Mouse (Mus musculus) midbrain, postnatal 0 days (tissue): ENCODE measurements at regions not wholly inside any gene's neighbourhood (a gene's known extent, or its start where the extent isn't known, plus 50 kb on each side); places are given as distances from the start of the nearest gene placed in this dataset.

Experiments
- ATAC-seq: fragments of 200-750 bp; cut with Nextera tagmentation; 2 replicates; pipeline ENCODE4 v1.8.0; 2017; ENCODE audit warnings: moderate number of reproducible peaks, mild to moderate bottlenecking, moderate TSS enrichment, moderate library complexity; ENCODE audit not compliant: low FRiP score
- DNase-seq: peaks from one replicate; pipeline ENCODE4 v3.0.0-alpha.2; 2015; ENCODE audit warnings: low spot score
- H3K27ac ChIP-seq: fragments of 300-500 bp; sonication (generic); 2 replicates; pipeline ENCODE4 v1.5.1; 2014; ENCODE audit warnings: low read depth, mild to moderate bottlenecking, low read length, mixed read lengths
- H3K27me3 ChIP-seq: fragments of 300-500 bp; sonication (generic); 2 replicates; pipeline ENCODE4 v1.6.1; 2014; ENCODE audit warnings: low read length, control low read depth, mixed read lengths; ENCODE audit not compliant: insufficient read depth
- H3K36me3 ChIP-seq: fragments of 300-500 bp; sonication (generic); 2 replicates; pipeline ENCODE4 v1.6.1; 2014; ENCODE audit warnings: low read length, control low read depth, mixed read lengths; ENCODE audit not compliant: insufficient read depth
- H3K4me1 ChIP-seq: fragments of 300-500 bp; sonication (generic); 2 replicates; pipeline ENCODE4 v1.6.1; 2014; ENCODE audit warnings: mild to moderate bottlenecking, control low read depth, antibody characterized with exemption, low read length, mixed read lengths; ENCODE audit not compliant: insufficient read depth
- H3K4me2 ChIP-seq: fragments of 300-500 bp; sonication (generic); 2 replicates; pipeline ENCODE4 v1.6.1; 2014; ENCODE audit warnings: low read depth, mild to moderate bottlenecking, low read length, mixed read lengths; ENCODE audit not compliant: poor library complexity, severe bottlenecking
- H3K4me3 ChIP-seq: fragments of 300-500 bp; sonication (generic); 2 replicates; pipeline ENCODE4 v1.5.1; 2014; ENCODE audit warnings: low read depth, mild to moderate bottlenecking, low read length, moderate library complexity
- H3K9ac ChIP-seq: fragments of 300-500 bp; sonication (generic); replicated peaks from 2 replicates; pipeline ENCODE4 v1.6.1; 2014; ENCODE audit warnings: mild to moderate bottlenecking, low read length, moderate library complexity, mixed read lengths; ENCODE audit not compliant: poor library complexity, severe bottlenecking
- H3K9me3 ChIP-seq: fragments of 300-500 bp; sonication (generic); 2 replicates; pipeline ENCODE4 v1.6.1; 2016; ENCODE audit warnings: low read length, control low read depth
- CTCF ChIP-seq: IDR thresholded peaks from 2 replicates; pipeline ENCODE4 v1.5.1; 2016; ENCODE audit warnings: antibody characterized with exemption, mild to moderate bottlenecking
- WGBS: fragments of 180-500 bp; shearing (Covaris S2); extraction: QIAGEN DNeasy Blood & Tissue Kit; methylation state at CpG from one replicate; pipeline ENCODE4 v1.1.7; 2014; 5-methylcytosine and 5-hydroxymethylcytosine counted together

GRCm38 (mm10) chr2:128217784-128218467 lies 92.1 kb downstream of the Bcl2l11 start:
- Histone ChIP-seq H3K9ac (no peak overlapping the region), H3K4me1 (no peaks in the 10 kb centered on the region), H3K27ac (no peak overlapping the region), H3K4me3 (no peak overlapping the region), H3K36me3 (no peaks in the 10 kb centered on the region), H3K4me2 (no peak overlapping the region), H3K27me3 (no peaks in the 10 kb centered on the region), H3K9me3 (no peaks in the 10 kb centered on the region)
- ATAC-seq (no peak), DNase-seq (no peak)
- 66% methylated on average over 7 of the region's 7 CpGs for WGBS
- TF ChIP-seq CTCF = no peak

- ATAC-seq = no peak
- no peak overlapping the region for H3K27ac ChIP-seq
These were observed 93.1 kb downstream of the Bcl2l11 start for GRCm38 (mm10) chr2:128218961-128219360.

GRCm38 (mm10) chr2:128221055-128221454 lies 95.2 kb downstream of the Bcl2l11 start:
- 60% methylated on average over 1 of the region's 1 CpGs for WGBS
- Histone ChIP-seq H3K36me3 (no peaks in the 10 kb centered on the region), H3K4me2 (no peak overlapping the region), H3K27me3 (no peaks in the 10 kb centered on the region), H3K27ac (no peak overlapping the region), H3K9me3 (no peaks in the 10 kb centered on the region), H3K4me1 (no peaks in the 10 kb centered on the region), H3K4me3 (no peak overlapping the region), H3K9ac (no peak overlapping the region)
- TF ChIP-seq CTCF = no peak
- ATAC-seq (no peak), DNase-seq (no peak)

More at GRCm38 (mm10) chr2:128218961-128219360, 93.1 kb downstream of the Bcl2l11 start:
- Histone ChIP-seq H3K4me1 (no peaks in the 10 kb centered on the region), H3K4me2 (no peak overlapping the region), H3K27me3 (no peaks in the 10 kb centered on the region), H3K9ac (no peak overlapping the region), H3K9me3 (no peaks in the 10 kb centered on the region), H3K4me3 (no peak overlapping the region), H3K36me3 (no peaks in the 10 kb centered on the region)
- 83% methylated on average over 4 of the region's 4 CpGs for WGBS
- no peak for DNase-seq
- no peak for TF ChIP-seq CTCF

GRCm38 (mm10) chr2:128221657-128222056 lies 95.8 kb downstream of the Bcl2l11 start:
- no peak overlapping the region for H3K9ac ChIP-seq
- no peaks in the 10 kb centered on the region for H3K9me3 ChIP-seq
- H3K27ac ChIP-seq = no peak overlapping the region
- H3K4me2 ChIP-seq = no peak overlapping the region
- no peak for TF ChIP-seq CTCF
- no peaks in the 10 kb centered on the region for H3K4me1 ChIP-seq
- H3K36me3 ChIP-seq = no peaks in the 10 kb centered on the region
- H3K27me3 ChIP-seq = no peaks in the 10 kb centered on the region
- ATAC-seq = no peak
- no peak overlapping the region for H3K4me3 ChIP-seq
- DNase-seq = no peak
- 91% methylated on average over 4 of the region's 4 CpGs for WGBS

- TF ChIP-seq CTCF = no peak
- DNase-seq (no peak), ATAC-seq (no peak)
- no peak overlapping the region for H3K4me2 ChIP-seq
- H3K36me3 ChIP-seq = no peaks in the 10 kb centered on the region
- H3K9ac ChIP-seq = no peak overlapping the region
- H3K27me3 ChIP-seq = no peaks in the 10 kb centered on the region
- WGBS = 94% methylated on average over 9 of the region's 9 CpGs
- no peaks in the 10 kb centered on the region for H3K4me1 ChIP-seq
- no peaks in the 10 kb centered on the region for H3K9me3 ChIP-seq
- no peak overlapping the region for H3K4me3 ChIP-seq
- no peak overlapping the region for H3K27ac ChIP-seq
These were observed 100.7 kb downstream of the Bcl2l11 start for GRCm38 (mm10) chr2:128226465-128227047.

- no peak for DNase-seq
- TF ChIP-seq CTCF = no peak
These were observed 103.9 kb downstream of the Bcl2l11 start for GRCm38 (mm10) chr2:128229730-128230129.

More at GRCm38 (mm10) chr2:128229730-128230129, 103.9 kb downstream of the Bcl2l11 start:
- Histone ChIP-seq H3K4me3 (no peak overlapping the region), H3K4me1 (no peaks in the 10 kb centered on the region), H3K9me3 (no peaks in the 10 kb centered on the region), H3K27ac (no peak overlapping the region), H3K4me2 (no peak overlapping the region), H3K9ac (no peak overlapping the region), H3K36me3 (no peaks in the 10 kb centered on the region), H3K27me3 (no peaks in the 10 kb centered on the region)
- no peak for ATAC-seq
- WGBS = 93% methylated on average over 4 of the region's 4 CpGs
